Comparison of ENCODE assay signal across 8 mouse cellular contexts in the genomic region with DNA sequence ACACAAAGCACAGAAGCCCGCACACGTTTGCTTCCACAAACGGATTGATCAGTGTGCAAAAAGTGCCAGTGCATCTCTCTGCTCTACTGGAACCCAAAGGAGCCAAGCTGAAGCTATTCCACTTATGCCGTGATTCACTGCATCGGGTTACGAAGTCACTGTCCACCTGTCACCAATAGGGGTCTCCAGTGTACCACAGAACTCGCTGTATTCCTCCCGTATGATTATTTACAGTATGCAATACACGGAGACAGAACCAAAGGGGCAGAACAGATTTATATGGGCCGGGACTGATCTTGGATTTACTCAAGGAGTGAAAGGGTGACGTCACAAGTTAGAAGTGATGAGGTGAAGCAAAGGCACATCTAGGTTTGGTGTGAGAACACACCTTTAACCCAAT.
DNase-seq lines count a peak whose midpoint lies in the region; ATAC-seq and TF ChIP-seq lines count a peak whose summit lies in the region.

No protein-coding gene starts in this region.

- no peaks in the 10 kb centered on the region for H3K36me3 ChIP-seq in hindbrain, embryonic 10.5 days
- no peaks in the 10 kb centered on the region for H3K36me3 ChIP-seq in lung, embryonic 14.5 days (ENCODE audit: insufficient read depth)

- peak; percentile 69 for DNase-seq in R1 (ENCODE audit: low read depth, low spot score)
- peak; percentile 82 for DNase-seq in cerebellum, adult 9-10 months
- peak; percentile 69 for DNase-seq in hindbrain, embryonic 10.5 days (ENCODE audit: low spot score)
- peak; percentile 49 to 84 for DNase-seq in layer of hippocampus, adult 18-20 months (ENCODE audit: low spot score in 2 of 2)
- DNase-seq in lung, embryonic 14.5 days: peak; percentile 92
- DNase-seq in retina, embryonic 14.5 days (ENCODE audit: low spot score): peak; percentile 91
- DNase-seq in spleen, postnatal 36 days (ENCODE audit: low spot score in 2 of 2): no peak

- ATAC-seq in frontal cortex, adult (ENCODE audit: low TSS enrichment): peak; percentile 97
- ATAC-seq in lung, embryonic 14.5 days (ENCODE audit: insufficient read depth): peak; percentile 74; the same call in 1 of the 2 replicates

- no peak overlapping the region for H3K4me3 ChIP-seq in hindbrain, embryonic 10.5 days
- H3K4me3 ChIP-seq in lung, embryonic 14.5 days (ENCODE audit: low read depth, low read length): no peak overlapping the region

- TF ChIP-seq CTCF in lung, embryonic 14.5 days (IDR thresholded peaks at IDR 0.05; ENCODE audit: low read depth): peak; percentile 95

- WGBS in hindbrain, embryonic 10.5 days: 7% methylated on average over 11 of the region's 11 CpGs
- 5% methylated on average over 11 of the region's 11 CpGs for whole genome bisulfite sequencing in lung, embryonic 14.5 days

- no peak overlapping the region for H3K9ac ChIP-seq in lung, embryonic 14.5 days

- H3K4me2 ChIP-seq in lung, embryonic 14.5 days: peak overlapping the region; percentile 45; the same call in 1 of the 2 replicates

- peaks cover 18% of the 10 kb centered on the region for H3K27me3 ChIP-seq in hindbrain, embryonic 10.5 days (ENCODE audit: insufficient read depth, poor library complexity, severe bottlenecking)
- no peaks in the 10 kb centered on the region for H3K27me3 ChIP-seq in lung, embryonic 14.5 days (ENCODE audit: insufficient read depth, low read length)

- H3K9me3 ChIP-seq in hindbrain, embryonic 10.5 days: no peaks in the 10 kb centered on the region
- no peaks in the 10 kb centered on the region for H3K9me3 ChIP-seq in lung, embryonic 14.5 days (ENCODE audit: low read depth, low read length)

- no peak overlapping the region for H3K27ac ChIP-seq in hindbrain, embryonic 10.5 days
- no peak overlapping the region for H3K27ac ChIP-seq in lung, embryonic 14.5 days (ENCODE audit: low read depth)

- 0 out of 2 replicates have a peak, but pooled peaks cover 3% of the 10 kb centered on the region for H3K4me1 ChIP-seq in hindbrain, embryonic 10.5 days (replicated peaks)
- no peaks in the 10 kb centered on the region for H3K4me1 ChIP-seq in lung, embryonic 14.5 days (ENCODE audit: insufficient read depth)

Comparison
In these comparisons a context has a peak if more than half of its experiments do, and no peak if none do; other contexts are left out.
1. DNase-seq: peak in R1 (single experiment), cerebellum, adult 9-10 months (single experiment), hindbrain, embryonic 10.5 days (single experiment), layer of hippocampus, adult 18-20 months (2 of 2), lung, embryonic 14.5 days (single experiment) and retina, embryonic 14.5 days (single experiment); none in spleen, postnatal 36 days (0 of 2).